Mouse (Mus musculus) gastrocnemius, postnatal 25 days (tissue): ENCODE measurements around the gene Aldh3a2. TPM values are rescaled to one million over a fixed set of nuclear protein-coding genes. Genes with fewer than 3 reads are reported as not detected.
"Not testable (repeated sequence)": the region's sequence is repeated elsewhere in the genome, so short reads cannot be mapped to it uniquely, and the experiment has no call there.

Experiments
- DNase-seq: peaks from one replicate; pipeline ENCODE4 v3.0.0; 2022
- long read RNA-seq, 2 experiments: library from polyadenylated mRNA; stranded (forward); transcript quantifications; one replicate each; pipeline ENCODE4 v2.0.0; 2021
- total RNA-seq, 2 experiments: library from RNA; stranded (reverse); gene quantifications; 1 replicate in 1 of 2; 2 replicates in 1 of 2; pipeline ENCODE4 v1.2.3; 2021

Gene Aldh3a2
- 10 to 100 TPM; 12.6 to 12.8 TPM for total RNA-seq
- long read RNA-seq, experiment 1, partial matches to known transcripts, result 0 of 3 reads
- long read RNA-seq, experiment 1, other reads (novel, unspliced or antisense), result 1 of 3 reads
- long read RNA-seq, experiment 2, partial matches to known transcripts, result 1 of 8 reads
- long read RNA-seq, experiment 2, other reads (novel, unspliced or antisense), result 3 of 8 reads

- peak; percentile 93 for DNase-seq
Observed at GRCm38 (mm10) chr11:61266551-61267533, at the start of gene Aldh3a2. TSS of gene Aldh3a2 (minus strand) at chr11:61267464.

- DNase-seq, result no peak
Observed at GRCm38 (mm10) chr11:61316864-61317263, 49.6 kb upstream of the Aldh3a2 start.

GRCm38 (mm10) chr11:61310321-61310720 is 43.1 kb upstream of the Aldh3a2 start:
- DNase-seq, result no peak

GRCm38 (mm10) chr11:61309831-61310230 is 42.6 kb upstream of the Aldh3a2 start:
- DNase-seq, result no peak

- DNase-seq, result no peak
Observed at GRCm38 (mm10) chr11:61307795-61308194, 40.5 kb upstream of the Aldh3a2 start.

- DNase-seq, result no peak
Observed at GRCm38 (mm10) chr11:61305377-61305776, 38.1 kb upstream of the Aldh3a2 start.

- DNase-seq, result not testable (repeated sequence)
Observed at GRCm38 (mm10) chr11:61304535-61304934, 37.3 kb upstream of the Aldh3a2 start.

- no peak for DNase-seq
Observed at GRCm38 (mm10) chr11:61300716-61301392, 33.6 kb upstream of the Aldh3a2 start.

GRCm38 (mm10) chr11:61300205-61300604 is 32.9 kb upstream of the Aldh3a2 start:
- no peak for DNase-seq

- DNase-seq, result no peak
Observed at GRCm38 (mm10) chr11:61297901-61298300, 30.6 kb upstream of the Aldh3a2 start.

- no peak for DNase-seq
Observed at GRCm38 (mm10) chr11:61297326-61297725, 30.1 kb upstream of the Aldh3a2 start.

- DNase-seq, result no peak
Observed at GRCm38 (mm10) chr11:61296556-61296955, 29.3 kb upstream of the Aldh3a2 start.

- no peak for DNase-seq
Observed at GRCm38 (mm10) chr11:61295556-61295955, 28.3 kb upstream of the Aldh3a2 start.

GRCm38 (mm10) chr11:61294431-61294830 is 27.2 kb upstream of the Aldh3a2 start:
- DNase-seq, result no peak

GRCm38 (mm10) chr11:61293251-61293650 is 26.0 kb upstream of the Aldh3a2 start:
- DNase-seq, result no peak

GRCm38 (mm10) chr11:61284323-61284722 is 17.1 kb upstream of the Aldh3a2 start:
- DNase-seq, result no peak

GRCm38 (mm10) chr11:61283414-61284049 is 16.3 kb upstream of the Aldh3a2 start:
- DNase-seq, result no peak

GRCm38 (mm10) chr11:61278445-61279077 is 11.3 kb upstream of the Aldh3a2 start:
- no peak for DNase-seq

- DNase-seq, result no peak
Observed at GRCm38 (mm10) chr11:61277937-61278336, 10.7 kb upstream of the Aldh3a2 start.

- DNase-seq, result no peak
Observed at GRCm38 (mm10) chr11:61276482-61276881, 9.2 kb upstream of the Aldh3a2 start.

- DNase-seq, result no peak
Observed at GRCm38 (mm10) chr11:61275106-61275505, 7.8 kb upstream of the Aldh3a2 start.

GRCm38 (mm10) chr11:61274421-61274820 is 7.2 kb upstream of the Aldh3a2 start:
- DNase-seq, result no peak
